8 mouse cellular contexts compared by ENCODE assay signal in genomic region chr5:140419442-140420080, GRCm38 (mm10). TPM values are rescaled to one million over a fixed set of nuclear protein-coding genes. Genes with fewer than 3 reads are reported as not detected.
DNase-seq lines count a peak whose midpoint lies in the region; ATAC-seq and TF ChIP-seq lines count a peak whose summit lies in the region.

No protein-coding gene starts in this region.

- TF ChIP-seq RAD21 in CH12.LX (IDR thresholded peaks at IDR 0.05; ENCODE audit: low read depth, low read length), result no peak

- no peak for DNase-seq in heart, postnatal 4 days
- DNase-seq in CH12.LX (ENCODE audit: extremely low read depth), result peak; percentile 9
- DNase-seq in hindbrain, embryonic 11.5 days (ENCODE audit: low spot score), result no peak
- peak; percentile 50 for DNase-seq in lung, postnatal 10 days
- peak; percentile 45 for DNase-seq in thymus, adult 2 months
- DNase-seq in left cerebral cortex, adult 9 months (ENCODE audit: low spot score in 2 of 2), result no peak

- under 1% methylated on average over 61 of the region's 62 CpGs for WGBS in heart, embryonic 16.5 days
- WGBS in bone marrow, adult 2 months, result under 1% methylated on average over 62 of the region's 62 CpGs
- WGBS in hindbrain, embryonic 11.5 days, result 0% methylated on average over 60 of the region's 62 CpGs
- WGBS in thymus, adult 2 months, result under 1% methylated on average over 61 of the region's 62 CpGs

- no peak for TF ChIP-seq POLR2A in CH12.LX (IDR thresholded peaks at IDR 0.05; ENCODE audit: low read depth, low read length)
- TF ChIP-seq POLR2A in bone marrow, adult 2 months (IDR thresholded peaks at IDR 0.05; ENCODE audit: borderline replicate concordance, control insufficient read depth, low read depth, low read length), result no peak
- TF ChIP-seq POLR2A in thymus, adult 2 months (IDR thresholded peaks at IDR 0.05; ENCODE audit: control insufficient read depth, extremely low read depth, insufficient read depth, low read length, poor library complexity), result 0 out of 2 replicates have a peak, but pooled peaks have one; percentile 17

- in situ Hi-C loops in CH12.LX (cut with MboI; ENCODE audit: low pct_ligation_motif_present, low pct_unique_long_range_greater_than_20kb, low sequenced_read_pairs), result loop anchor here (10.0 to 25.0 kb wide), 2 partner anchors 232 to 585 kb away; no protein-coding TSS in a partner anchor

- peak overlapping the region; percentile 77 for H3K4me2 ChIP-seq in heart, embryonic 16.5 days (ENCODE audit: low read depth, low read length)
- H3K4me2 ChIP-seq in CH12.LX (ENCODE audit: insufficient read depth, low read depth, poor library complexity, severe bottlenecking), result peak overlapping the region; percentile 90
- H3K4me2 ChIP-seq in hindbrain, embryonic 11.5 days (replicated peaks; ENCODE audit: low read depth, low read length), result peak overlapping the region; percentile 76

- dilution Hi-C loops in CH12.LX (cut with MboI; ENCODE audit: extremely low pct_ligation_motif_present, extremely low pct_unique_long_range_greater_than_20kb, low sequenced_read_pairs), result no loop called here

- peak overlapping the region; percentile 86 for H3K27ac ChIP-seq in heart, embryonic 16.5 days (ENCODE audit: low read length)
- H3K27ac ChIP-seq in CH12.LX (ENCODE audit: insufficient read depth, low read depth), result peak overlapping the region; percentile 25; the same call in 1 of the 2 replicates
- peak overlapping the region; percentile 50 for H3K27ac ChIP-seq in bone marrow, adult 2 months (ENCODE audit: control insufficient read depth, insufficient read depth, low read depth, low read length, poor library complexity)
- H3K27ac ChIP-seq in hindbrain, embryonic 11.5 days (ENCODE audit: low read depth, low read length), result peak overlapping the region; percentile 73
- H3K27ac ChIP-seq in thymus, adult 2 months (ENCODE audit: control insufficient read depth, insufficient read depth, low read length), result no peak overlapping the region

- TF ChIP-seq EP300 in CH12.LX (IDR thresholded peaks at IDR 0.05; ENCODE audit: low read length), result no peak

- H3K9ac ChIP-seq in heart, embryonic 16.5 days (ENCODE audit: low read length), result peak overlapping the region; percentile 93
- H3K9ac ChIP-seq in CH12.LX (ENCODE audit: insufficient read depth, low read depth), result peak overlapping the region; percentile 100
- H3K9ac ChIP-seq in hindbrain, embryonic 11.5 days (ENCODE audit: low read depth, low read length), result peak overlapping the region; percentile 97

- H3K36me3 ChIP-seq in heart, embryonic 16.5 days (ENCODE audit: control insufficient read depth, insufficient read depth), result 0 out of 2 replicates have a peak, but pooled peaks cover 6% of the 10 kb centered on the region
- peaks cover 9 to 38% of the 10 kb centered on the region in 2 experiments for H3K36me3 ChIP-seq in CH12.LX (replicated peaks in 1 of 2; ENCODE audit: control insufficient read depth in 1 of 2, insufficient read depth in 1 of 2, low read length in 1 of 2)
- H3K36me3 ChIP-seq in hindbrain, embryonic 11.5 days (ENCODE audit: control insufficient read depth, insufficient read depth, low read length), result no peaks in the 10 kb centered on the region
- no peaks in the 10 kb centered on the region for H3K36me3 ChIP-seq in thymus, adult 2 months (ENCODE audit: control insufficient read depth, insufficient read depth, low read length)

- peaks cover 21% of the 10 kb centered on the region for H3K4me1 ChIP-seq in heart, embryonic 16.5 days (ENCODE audit: control insufficient read depth, insufficient read depth, low read length)
- peaks cover 4 to 39% of the 10 kb centered on the region in 2 experiments for H3K4me1 ChIP-seq in CH12.LX (ENCODE audit: control insufficient read depth in 1 of 2, insufficient read depth in 2 of 2)
- no peaks in the 10 kb centered on the region; the same call in 1 of the 2 replicates for H3K4me1 ChIP-seq in bone marrow, adult 2 months (ENCODE audit: control insufficient read depth, insufficient read depth, low read length)
- H3K4me1 ChIP-seq in hindbrain, embryonic 11.5 days (replicated peaks; ENCODE audit: control insufficient read depth, insufficient read depth, low read length), result peaks cover 5% of the 10 kb centered on the region
- H3K4me1 ChIP-seq in thymus, adult 2 months (replicated peaks; ENCODE audit: control insufficient read depth, insufficient read depth, low read length), result peaks cover 12% of the 10 kb centered on the region

- no peaks in the 10 kb centered on the region for H3K9me3 ChIP-seq in heart, embryonic 16.5 days (replicated peaks; ENCODE audit: control insufficient read depth, low read length)
- no peaks in the 10 kb centered on the region for H3K9me3 ChIP-seq in CH12.LX (replicated peaks; ENCODE audit: low read length)
- H3K9me3 ChIP-seq in hindbrain, embryonic 11.5 days (ENCODE audit: control insufficient read depth, low read length), result no peaks in the 10 kb centered on the region

- TF ChIP-seq CTCF in CH12.LX (conservative IDR thresholded peaks at IDR 0.05 in 1 of 2, IDR thresholded peaks at IDR 0.05 in 1 of 2; ENCODE audit: low read depth in 2 of 2, low read length in 2 of 2), result no peak
- no peak for TF ChIP-seq CTCF in bone marrow, adult 2 months (IDR thresholded peaks at IDR 0.05; ENCODE audit: control insufficient read depth, insufficient read depth, low read length)
- no peak for TF ChIP-seq CTCF in thymus, adult 2 months (IDR thresholded peaks at IDR 0.05; ENCODE audit: borderline replicate concordance, control insufficient read depth, extremely low read depth, insufficient read depth, low read length, poor library complexity)

- peak; percentile 16; the same call in 1 of the 2 replicates for ATAC-seq in heart, embryonic 16.5 days (replicated peaks; ENCODE audit: extremely low read depth, insufficient read depth, low FRiP score)
- peak; percentile 42; the same call in 1 of the 2 replicates for ATAC-seq in hindbrain, embryonic 11.5 days (ENCODE audit: low FRiP score)

- H3K27me3 ChIP-seq in heart, embryonic 16.5 days (ENCODE audit: control insufficient read depth, insufficient read depth, low read length), result no peaks in the 10 kb centered on the region
- no peaks in the 10 kb centered on the region for H3K27me3 ChIP-seq in CH12.LX (replicated peaks)
- no peaks in the 10 kb centered on the region for H3K27me3 ChIP-seq in hindbrain, embryonic 11.5 days (ENCODE audit: control insufficient read depth, insufficient read depth, low read length)
- H3K27me3 ChIP-seq in thymus, adult 2 months (ENCODE audit: control insufficient read depth, insufficient read depth, low read length), result no peaks in the 10 kb centered on the region

- H3K79me2 ChIP-seq in CH12.LX (replicated peaks; ENCODE audit: control insufficient read depth, extremely low read depth, insufficient read depth, poor library complexity, severe bottlenecking), result peaks cover 55% of the 10 kb centered on the region

- peak overlapping the region; percentile 94 for H3K4me3 ChIP-seq in heart, embryonic 16.5 days (ENCODE audit: low read length)
- peak overlapping the region; percentile 80 to 100 (median 98) for H3K4me3 ChIP-seq in CH12.LX (replicated peaks in 1 of 3; ENCODE audit: low read depth in 2 of 3, low read length in 2 of 3, poor library complexity in 1 of 3)
- peak overlapping the region; percentile 84 for H3K4me3 ChIP-seq in bone marrow, adult 2 months (replicated peaks; ENCODE audit: control insufficient read depth, low read depth, low read length)
- H3K4me3 ChIP-seq in hindbrain, embryonic 11.5 days (ENCODE audit: low read depth, low read length), result peak overlapping the region; percentile 95
- H3K4me3 ChIP-seq in thymus, adult 2 months (ENCODE audit: control insufficient read depth, insufficient read depth, low read length), result peak overlapping the region; percentile 89

TF ChIP-seq in CH12.LX, 34 proteins besides CTCF, POLR2A, EP300 and RAD21:
- 0 out of 2 replicates have a peak, but pooled peaks have one; percentile 4 for TF ChIP-seq POLR2AphosphoS2 (IDR thresholded peaks at IDR 0.05; ENCODE audit: low read depth, low read length)
- peak; percentile 1; the same call in 1 of the 2 replicates for TF ChIP-seq ELF1 (IDR thresholded peaks at IDR 0.05; ENCODE audit: low read depth, low read length)
- peak; percentile 13; the same call in 1 of the 2 replicates for TF ChIP-seq ZMIZ1 (IDR thresholded peaks at IDR 0.05; ENCODE audit: low read depth, low read length)
- TF ChIP-seq MEF2A (IDR thresholded peaks at IDR 0.05; ENCODE audit: borderline replicate concordance, low read depth, low read length), result no peak
- TF ChIP-seq UBTF (IDR thresholded peaks at IDR 0.05; ENCODE audit: low read depth, low read length), result peak; percentile 77; the same call in 1 of the 2 replicates

RNA-seq across cellular contexts. Expression of gene Eif3b, which starts 0.4 kb away (rescaled TPM):
- polyA plus RNA-seq in heart, embryonic 16.5 days (2015; fragmentation: Nextera tagmentation; extraction: Ambion mirVana), result 78.1 and 87.8 TPM in 2 replicates
- total RNA-seq in heart, postnatal 4 days (2021), result 100 to 1,000 TPM; 118 to 122 TPM
- total RNA-seq in CH12.LX (2012; rRNA removed), result 218 and 260 TPM in 2 replicates
- total RNA-seq in CH12.LX (2014; rRNA removed), result 74.0 and 79.5 TPM in 2 replicates
- polyA plus RNA-seq in CH12.LX (2012; ENCODE audit: insufficient read length, low read depth), result 521 and 579 TPM in 2 replicates
- 69.8 and 90.3 TPM in 2 replicates for polyA plus RNA-seq in bone marrow, adult 2 months (2011; ENCODE audit: insufficient read depth, insufficient read length, low replicate concordance, missing spikeins)
- polyA plus RNA-seq in hindbrain, embryonic 11.5 days (2014; fragmentation: Nextera tagmentation; extraction: Ambion mirVana), result 168 and 182 TPM in 2 replicates
- 114 and 121 TPM in 2 replicates for polyA plus RNA-seq in thymus, adult 2 months (2012; rRNA removed)

RNA-seq across cellular contexts. Expression of gene Gm4869, which starts 25.9 kb away (rescaled TPM):
- not detected in 2 replicates for polyA plus RNA-seq in heart, embryonic 16.5 days (2015; fragmentation: Nextera tagmentation; extraction: Ambion mirVana)
- not detected for total RNA-seq in heart, postnatal 4 days (2021)
- total RNA-seq in CH12.LX (2012; rRNA removed), result not detected in 2 replicates
- total RNA-seq in CH12.LX (2014; rRNA removed), result 0.09 TPM in 1 of 2 replicates, not detected in the other
- 0.11 TPM in 1 of 2 replicates, not detected in the other for polyA plus RNA-seq in CH12.LX (2012; ENCODE audit: insufficient read length, low read depth)
- not detected in 2 replicates for polyA plus RNA-seq in bone marrow, adult 2 months (2011; ENCODE audit: insufficient read depth, insufficient read length, low replicate concordance, missing spikeins)
- 0.08 TPM in 1 of 2 replicates, not detected in the other for polyA plus RNA-seq in hindbrain, embryonic 11.5 days (2014; fragmentation: Nextera tagmentation; extraction: Ambion mirVana)
- 0.05 and 0.22 TPM in 2 replicates for polyA plus RNA-seq in thymus, adult 2 months (2012; rRNA removed)

RNA-seq across cellular contexts. Expression of gene Snx8, which starts 30.5 kb away (rescaled TPM):
- 16.4 and 17.9 TPM in 2 replicates for polyA plus RNA-seq in heart, embryonic 16.5 days (2015; fragmentation: Nextera tagmentation; extraction: Ambion mirVana)
- total RNA-seq in heart, postnatal 4 days (2021), result 10 to 100 TPM; 19.6 to 20.0 TPM
- total RNA-seq in CH12.LX (2012; rRNA removed), result 20.8 and 26.0 TPM in 2 replicates
- total RNA-seq in CH12.LX (2014; rRNA removed), result 33.0 and 34.6 TPM in 2 replicates
- 42.2 and 42.4 TPM in 2 replicates for polyA plus RNA-seq in CH12.LX (2012; ENCODE audit: insufficient read length, low read depth)
- polyA plus RNA-seq in bone marrow, adult 2 months (2011; ENCODE audit: insufficient read depth, insufficient read length, low replicate concordance, missing spikeins), result 18.1 and 26.3 TPM in 2 replicates
- 5.4 and 7.4 TPM in 2 replicates for polyA plus RNA-seq in hindbrain, embryonic 11.5 days (2014; fragmentation: Nextera tagmentation; extraction: Ambion mirVana)
- polyA plus RNA-seq in thymus, adult 2 months (2012; rRNA removed), result 12.4 and 14.7 TPM in 2 replicates

Comparison
In these comparisons a context has a peak if more than half of its experiments do, and no peak if none do; other contexts are left out.
1. DNase-seq: peak in CH12.LX (single experiment), lung, postnatal 10 days (single experiment) and thymus, adult 2 months (single experiment); none in heart, postnatal 4 days (single experiment), hindbrain, embryonic 11.5 days (single experiment) and left cerebral cortex, adult 9 months (0 of 2).
2. Peak in every context shown above with its lines, with median percentiles within 50 percentile points of each other: H3K4me2 ChIP-seq, H3K4me3 ChIP-seq and H3K9ac ChIP-seq.